Mouse (Mus musculus): ENCODE measurements at regions not wholly inside any gene's neighbourhood (a gene's known extent, or its start where the extent isn't known, plus 50 kb on each side); places are given as distances from the start of the nearest gene placed in this dataset.

DNA sequence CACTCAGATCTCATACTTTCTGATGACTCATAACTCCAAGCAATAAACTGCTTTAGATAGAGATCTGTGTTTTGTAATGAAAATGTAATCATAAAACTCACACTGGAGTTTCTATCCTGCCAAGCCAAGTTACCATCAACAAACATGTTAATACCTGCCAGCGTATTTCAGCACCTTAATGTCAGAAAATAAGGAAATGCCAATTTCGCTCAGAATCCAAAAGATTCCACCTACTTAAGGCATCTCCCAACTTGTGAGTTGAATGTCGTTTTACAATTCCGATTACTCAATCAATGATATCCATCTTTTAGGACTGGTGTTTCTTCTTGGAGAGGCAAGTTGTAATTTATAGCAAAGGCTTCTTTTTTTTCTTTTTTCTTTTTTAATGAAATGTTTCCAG, 850.5 kb downstream of the Epha4 start:
- no peak for DNase-seq (ENCODE audit: low spot score)

DNA sequence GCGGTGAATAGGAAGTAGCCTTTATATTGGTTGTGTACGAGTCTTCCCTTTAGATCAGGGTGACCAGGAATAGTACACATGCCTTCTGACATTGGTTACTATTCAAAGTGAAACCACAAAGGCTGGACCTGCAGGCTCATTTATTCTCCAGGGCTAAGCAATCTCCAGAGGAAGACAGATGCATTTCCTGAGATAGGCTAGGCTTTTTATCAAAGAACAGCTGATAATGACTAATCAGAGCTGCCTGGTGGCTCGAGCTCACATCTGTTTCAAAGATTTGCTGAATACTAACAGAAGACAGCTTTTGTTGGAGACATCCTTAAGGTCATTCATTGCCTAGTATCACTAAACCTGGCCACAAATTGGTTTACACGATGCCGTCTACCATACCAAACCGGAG, 838.1 kb downstream of the Epha4 start:
- no peak for DNase-seq (ENCODE audit: low spot score)

DNA sequence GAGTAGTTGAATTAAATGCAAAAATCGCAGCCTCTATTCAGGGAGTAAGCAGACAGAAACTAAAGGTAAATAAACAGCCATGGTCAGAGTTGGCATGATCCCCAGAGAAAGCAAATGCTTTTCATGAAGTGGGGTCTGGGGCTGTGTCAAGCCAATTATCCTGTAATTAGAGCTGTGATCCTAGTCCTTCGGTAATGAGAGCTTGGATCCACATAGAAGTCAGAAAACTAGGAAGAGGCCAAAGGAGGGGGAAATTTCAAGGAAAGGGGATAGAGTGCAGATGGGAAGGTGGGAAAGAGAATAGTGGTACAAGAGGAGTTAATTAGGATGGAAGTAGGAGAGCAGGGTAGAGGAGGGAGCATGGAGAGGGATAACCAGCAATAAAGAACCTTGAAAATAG, 809.3 kb downstream of the Epha4 start:
- no peak for DNase-seq (ENCODE audit: low spot score)

DNA sequence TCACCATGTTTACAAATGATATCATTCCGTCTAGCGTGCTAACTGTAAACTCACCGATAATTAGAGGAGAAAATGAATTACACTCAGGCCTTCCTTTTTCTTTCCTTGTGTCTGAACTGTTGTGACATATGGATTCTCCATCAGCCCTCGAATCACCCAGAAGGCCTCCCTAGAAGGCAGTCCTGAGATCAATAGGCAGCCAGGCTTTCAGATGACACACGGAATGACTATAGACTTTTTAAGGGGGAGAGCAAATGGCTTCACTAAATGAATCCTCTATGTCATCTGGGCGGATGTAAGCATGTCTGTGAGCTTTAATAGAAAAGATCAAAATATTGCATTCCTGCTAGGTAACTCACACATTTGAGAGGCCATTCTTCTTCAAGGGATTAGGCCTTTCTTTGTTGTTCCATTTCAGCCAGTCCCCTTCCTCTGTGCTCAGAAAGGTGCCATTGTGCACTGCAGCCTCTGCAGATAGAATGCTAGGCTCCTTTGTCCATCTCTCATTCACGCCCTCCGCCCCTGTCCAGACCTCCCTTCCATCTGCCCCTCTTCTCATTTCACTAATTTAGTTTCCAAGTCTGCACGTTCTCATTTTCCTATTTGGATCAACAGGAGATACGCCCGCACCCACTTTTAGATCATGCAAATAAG, 797.1 kb downstream of the Epha4 start:
- DNase-seq (ENCODE audit: low spot score) = no peak

DNA sequence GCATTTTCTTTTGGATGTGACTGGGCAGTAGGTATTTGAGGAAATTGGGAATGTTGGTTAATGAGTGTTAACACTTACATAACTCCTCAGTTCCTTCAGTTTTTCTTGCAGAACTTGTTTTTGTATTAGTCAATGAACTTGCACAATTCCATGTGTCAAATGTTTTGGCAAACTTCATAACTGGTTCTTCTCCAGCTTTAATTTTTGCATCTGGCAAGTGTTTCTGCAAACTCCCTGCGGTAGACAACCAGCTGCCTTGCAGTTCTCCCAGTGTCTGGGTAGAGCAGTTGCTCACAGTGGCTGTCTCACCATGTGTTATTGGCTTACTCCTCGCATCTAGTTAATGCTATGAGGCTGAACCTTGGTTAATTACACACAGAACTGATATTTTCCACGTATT, 790.4 kb downstream of the Epha4 start:
- DNase-seq (ENCODE audit: low spot score) = peak; percentile 65

DNA sequence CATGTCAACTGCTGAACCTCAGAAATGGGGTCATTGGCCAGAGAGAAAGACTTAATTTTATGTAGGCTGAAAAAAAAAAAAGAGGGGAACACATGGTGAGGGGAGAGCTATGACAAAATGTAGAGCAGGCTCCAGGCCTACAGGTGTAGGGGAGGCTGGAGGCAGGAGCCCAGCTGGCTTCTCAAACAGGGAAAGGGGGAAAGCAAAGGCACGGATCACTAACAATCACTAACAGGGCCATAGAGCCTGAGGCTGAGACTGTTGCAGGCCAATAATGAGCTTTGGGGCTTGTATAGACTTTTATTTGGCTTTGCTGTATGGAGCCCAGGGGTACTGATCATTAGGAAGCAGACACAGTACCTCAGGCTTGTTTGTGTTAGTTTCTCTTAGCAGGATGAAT, 777.9 kb downstream of the Epha4 start:
- DNase-seq (ENCODE audit: low spot score) = no peak

DNA sequence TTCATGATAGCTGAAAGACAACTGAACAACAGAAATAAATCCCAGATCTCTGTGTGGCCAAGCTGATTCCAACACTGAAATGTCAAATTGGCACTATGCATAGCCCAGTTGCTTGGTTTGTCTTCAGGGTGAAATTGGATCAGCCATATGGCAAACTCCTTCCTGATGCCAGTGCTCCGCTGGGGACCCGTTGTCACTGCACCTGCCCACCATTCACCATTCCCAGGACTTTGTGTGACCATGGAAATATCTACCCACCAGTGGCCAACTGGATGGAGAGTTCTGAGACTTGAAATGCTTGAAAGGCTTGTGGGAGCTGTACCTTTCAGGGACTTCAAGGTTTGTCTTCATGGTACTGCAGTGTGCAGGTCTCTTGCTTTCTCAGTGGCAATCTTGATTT, 777.2 kb downstream of the Epha4 start:
- no peak for DNase-seq (ENCODE audit: low spot score)

DNA sequence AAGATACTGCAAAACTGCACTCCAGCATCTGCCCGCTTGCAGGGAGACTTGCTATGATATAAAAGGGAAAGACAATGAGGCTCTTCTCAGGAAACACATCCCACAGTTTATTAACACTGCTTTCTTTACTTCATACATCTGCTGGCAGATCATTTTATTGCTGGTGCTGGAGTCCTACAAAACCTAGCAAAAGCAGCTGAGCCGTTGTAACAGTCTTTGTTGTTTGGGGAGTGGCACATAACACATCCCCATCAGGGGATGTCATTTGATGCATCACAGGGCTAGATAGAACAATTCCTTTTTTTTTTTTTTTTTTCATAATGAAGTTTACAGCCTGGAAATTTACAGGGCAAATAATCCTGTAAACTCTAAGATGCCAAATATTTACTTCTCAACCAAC, 742.2 kb downstream of the Epha4 start:
- no peak for DNase-seq (ENCODE audit: low spot score)

DNA sequence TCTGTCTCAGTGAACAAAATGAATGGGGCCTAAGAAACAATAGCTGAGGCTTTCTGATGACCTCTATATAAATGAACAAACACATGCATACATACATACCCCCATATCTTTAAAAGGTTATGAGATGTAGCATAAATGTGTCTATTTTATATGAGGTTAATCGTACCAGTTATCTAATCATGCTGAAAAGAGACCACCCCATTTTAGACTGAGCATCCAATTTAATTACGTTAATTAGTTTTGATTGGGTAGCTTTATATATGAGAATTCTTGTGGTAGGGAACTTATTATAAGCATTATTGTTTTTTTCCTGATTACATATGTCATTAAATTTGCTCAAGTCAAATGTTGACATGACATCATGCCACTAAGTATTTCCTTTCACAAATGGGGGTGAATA, 728.0 kb downstream of the Epha4 start:
- DNase-seq (ENCODE audit: low spot score) = no peak

DNA sequence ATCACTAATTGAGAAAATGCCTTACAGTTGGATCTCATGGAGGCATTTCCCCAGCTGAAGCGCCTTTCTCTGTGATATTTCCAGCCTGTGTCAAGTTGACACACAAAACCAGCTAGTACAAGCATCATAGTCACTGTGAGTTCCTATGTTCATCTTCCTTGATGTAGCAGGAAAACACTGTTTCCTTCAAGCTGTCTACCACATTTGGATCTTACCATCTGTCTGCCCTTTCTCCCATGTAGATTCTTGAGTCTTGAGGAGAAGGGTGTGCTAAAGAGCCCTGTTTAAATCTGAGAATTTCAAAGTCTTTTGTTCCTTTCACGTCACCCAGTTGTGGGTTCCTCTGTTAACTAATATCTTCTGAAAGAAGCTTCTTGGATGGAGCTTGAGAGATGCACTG, 721.5 kb downstream of the Epha4 start:
- DNase-seq (ENCODE audit: low spot score) = no peak

DNA sequence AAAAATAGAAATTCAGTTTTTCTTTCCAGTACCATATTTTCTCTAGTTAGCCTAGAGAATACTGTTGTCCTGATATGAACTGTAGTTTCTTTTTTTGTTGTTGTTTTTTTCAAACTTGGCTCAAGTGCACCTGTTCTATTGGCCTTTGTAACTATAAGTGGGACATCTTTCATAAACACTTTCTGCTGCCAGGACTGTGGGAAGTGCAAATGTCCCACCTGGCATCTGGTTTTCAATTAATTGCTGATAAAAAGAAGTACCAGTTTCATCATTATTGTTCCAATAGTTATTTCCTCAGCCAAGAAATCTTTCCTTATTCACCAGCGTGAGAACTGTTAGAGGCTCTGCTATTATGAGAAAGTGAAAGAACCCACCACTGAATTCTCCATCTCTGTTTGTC, 695.0 kb downstream of the Epha4 start:
- no peak for DNase-seq (ENCODE audit: low spot score)

DNA sequence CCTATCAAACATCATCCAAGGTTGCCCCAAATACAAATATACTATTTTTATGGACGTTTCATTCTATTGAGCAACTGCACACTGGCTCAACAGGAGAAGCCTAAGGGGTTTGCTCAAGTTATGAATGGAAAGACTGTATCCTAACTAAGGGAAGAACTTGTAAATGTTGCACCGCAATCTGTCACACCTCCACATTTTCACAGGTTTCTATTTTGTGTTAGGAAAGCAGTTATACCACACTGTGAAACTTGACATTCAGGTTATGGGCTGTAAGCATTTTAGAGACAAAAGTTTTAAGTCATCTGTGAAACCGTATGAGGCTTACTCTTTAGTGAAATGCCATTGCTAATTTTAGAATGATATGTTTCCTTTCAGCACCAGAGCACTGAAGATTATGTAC, 693.3 kb downstream of the Epha4 start:
- DNase-seq (ENCODE audit: low spot score) = no peak

DNA sequence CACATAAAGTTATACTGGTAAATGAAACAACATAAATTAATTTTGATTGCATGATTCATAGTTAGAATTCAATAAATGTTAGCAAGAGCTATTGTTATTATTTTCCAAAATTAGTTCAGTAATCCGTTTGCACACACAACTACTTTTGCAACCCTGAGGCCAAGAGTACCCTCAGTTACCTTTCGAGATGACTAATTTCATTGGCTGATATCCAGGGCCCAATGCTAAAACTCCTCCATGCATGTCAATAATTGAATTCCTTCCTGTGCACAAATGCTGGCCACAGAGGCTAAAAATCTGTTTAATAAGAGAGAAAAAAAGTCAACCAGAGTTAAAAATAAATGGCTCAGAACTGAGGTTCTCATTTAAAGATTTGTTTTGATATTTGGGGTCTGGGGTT, 685.2 kb downstream of the Epha4 start:
- DNase-seq (ENCODE audit: low spot score) = no peak

DNA sequence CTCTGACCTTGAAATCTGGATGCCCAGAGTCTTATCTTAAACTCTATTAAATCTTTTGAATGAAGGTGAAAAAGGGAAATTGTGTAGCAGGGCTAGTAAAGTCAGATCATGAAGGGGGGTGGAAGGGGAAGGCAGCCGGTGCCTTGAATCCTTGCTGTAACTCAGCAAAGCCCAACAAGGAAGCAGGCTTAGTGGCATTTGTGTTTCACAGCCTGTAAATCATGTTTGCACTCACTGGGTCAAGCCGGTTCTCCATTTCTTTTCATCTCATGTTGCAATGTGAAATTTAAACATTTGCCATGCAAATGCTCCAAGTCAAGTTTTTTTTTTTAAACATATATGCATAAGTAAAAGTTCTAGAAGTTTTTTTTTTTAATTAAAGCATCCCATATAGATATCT, 682.6 kb downstream of the Epha4 start:
- DNase-seq (ENCODE audit: low spot score) = no peak

DNA sequence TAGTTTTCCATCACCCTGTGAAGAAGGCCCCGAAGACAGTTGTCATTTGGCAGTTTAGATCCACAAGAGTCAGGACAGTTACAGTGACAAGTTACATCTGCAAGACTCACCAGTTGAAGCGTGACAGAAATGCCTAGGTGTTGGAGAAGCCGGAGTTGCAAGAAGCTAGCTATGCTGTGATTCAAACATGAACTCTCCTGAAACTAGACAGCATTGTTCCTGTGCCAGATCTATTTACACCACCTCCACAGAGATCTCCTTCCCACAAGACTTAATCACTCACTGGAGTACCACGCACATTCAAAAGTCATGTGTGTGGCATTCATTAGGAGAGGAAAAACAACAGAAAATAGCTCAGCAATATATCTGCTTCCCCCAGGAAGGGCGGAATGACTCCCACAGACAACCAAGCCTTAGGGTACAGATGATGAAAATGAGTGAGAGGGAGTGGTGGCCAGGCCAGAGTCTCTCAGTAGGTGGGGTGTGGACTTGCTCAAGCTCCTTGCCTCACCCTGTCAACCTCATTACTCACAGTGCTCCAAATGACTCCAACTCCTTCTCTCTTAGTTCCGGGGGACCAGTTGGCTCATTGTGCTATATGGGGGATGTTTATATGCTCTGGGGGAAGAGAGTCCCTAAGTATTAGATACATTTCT, 679.7 kb downstream of the Epha4 start:
- no peak for DNase-seq (ENCODE audit: low spot score)

DNA sequence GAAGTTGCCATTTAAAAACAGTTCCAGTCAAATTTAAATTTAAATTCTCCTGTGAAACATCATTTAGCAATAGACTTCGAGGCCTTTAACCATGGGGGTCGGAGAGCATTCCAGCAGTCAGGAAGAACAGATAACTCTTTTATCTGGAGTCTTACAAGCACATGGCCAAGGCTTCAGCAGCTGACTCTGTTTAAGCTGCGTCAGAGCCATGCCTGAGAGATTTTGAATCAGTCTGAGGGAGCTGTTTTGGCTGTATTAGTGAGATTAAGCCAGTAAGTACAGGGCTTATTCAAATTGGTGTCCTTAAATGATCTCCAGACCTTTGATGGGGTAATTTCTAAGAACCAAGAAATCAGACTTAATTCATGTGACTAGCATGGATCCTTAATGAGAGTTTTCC, 665.5 kb downstream of the Epha4 start:
- no peak for DNase-seq (ENCODE audit: low spot score)

DNA sequence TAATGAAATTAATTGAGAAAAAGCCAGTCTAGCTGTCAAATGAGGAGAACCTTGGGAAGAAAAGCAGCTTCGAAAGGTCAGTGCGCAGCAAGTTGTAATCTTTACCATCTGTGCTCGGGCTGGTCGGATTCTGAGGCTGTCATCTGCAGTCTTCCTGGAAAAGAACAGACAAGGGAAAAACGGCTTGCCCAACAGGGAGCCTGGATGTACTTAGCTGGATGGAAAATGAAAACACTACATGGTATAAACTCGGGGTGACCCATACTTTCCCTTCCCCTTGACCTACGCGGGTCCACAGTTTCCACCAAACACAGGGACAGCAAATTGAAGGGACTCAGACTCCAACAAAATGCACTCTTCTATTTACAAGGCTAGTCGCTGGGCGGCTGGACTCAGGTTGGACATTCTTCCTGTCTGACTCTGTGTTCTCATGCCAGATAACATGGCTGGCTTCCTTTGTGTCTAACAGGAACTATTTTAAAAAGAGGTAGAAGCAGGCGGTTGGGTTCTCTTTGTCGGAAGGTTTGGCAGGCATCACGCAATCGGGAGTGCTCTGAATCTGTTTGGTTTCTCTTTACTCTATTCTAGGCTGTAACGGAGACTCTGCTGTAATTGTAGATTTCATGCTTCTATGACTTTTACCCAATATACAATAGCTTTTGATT, 648.5 kb downstream of the Epha4 start:
- no peak for DNase-seq (ENCODE audit: low spot score)

DNA sequence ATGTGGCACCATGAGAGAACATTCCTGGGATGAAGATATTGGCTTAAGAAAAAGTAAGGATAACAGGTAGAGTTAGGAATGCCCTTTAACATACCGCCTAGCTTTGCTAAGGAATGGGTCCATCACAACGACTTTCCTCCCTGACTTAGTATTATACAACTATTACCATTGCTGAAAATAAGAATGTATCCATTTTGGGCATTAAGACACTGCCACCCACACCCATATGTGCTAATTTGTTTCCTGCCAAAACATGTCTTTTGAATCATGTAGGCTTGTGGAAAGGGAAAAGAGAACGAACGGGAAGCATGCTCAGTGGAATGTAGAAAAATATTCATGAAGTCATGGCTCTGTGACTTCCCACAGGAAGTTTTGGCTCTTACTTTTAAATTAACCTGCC, 641.7 kb downstream of the Epha4 start:
- DNase-seq (ENCODE audit: low spot score) = no peak

DNA sequence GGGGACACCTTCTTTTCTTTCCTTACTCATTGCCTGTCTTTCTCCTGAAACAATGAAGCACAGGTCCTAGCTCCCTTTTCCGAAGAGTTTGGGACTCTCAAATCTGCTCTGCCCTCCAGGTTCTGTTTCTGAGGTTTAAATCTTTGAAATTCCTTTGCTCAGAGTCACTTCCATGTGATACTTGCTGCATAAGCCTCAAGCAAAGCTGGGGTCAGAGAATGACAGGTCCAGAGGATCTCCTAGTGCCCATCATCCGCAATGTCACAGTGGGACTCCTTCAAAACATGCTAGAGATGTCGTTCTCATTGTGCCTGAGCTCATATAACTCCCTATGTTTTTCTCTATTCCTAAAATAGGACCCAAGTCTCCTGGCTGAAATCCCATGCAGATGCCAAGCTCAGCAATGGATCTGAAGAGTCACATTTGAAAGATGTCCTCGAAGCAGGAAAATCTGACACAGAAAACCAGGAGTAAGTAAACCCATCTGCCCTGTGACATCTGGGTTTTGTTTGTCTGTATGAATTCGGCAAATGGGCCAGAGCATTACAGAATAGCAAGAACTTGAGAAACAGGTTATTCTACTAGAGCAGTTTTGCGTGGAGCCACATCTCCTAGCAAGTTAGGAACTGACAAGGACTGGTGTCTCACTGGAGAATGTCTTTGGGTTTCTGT, 634.6 kb downstream of the Epha4 start:
- DNase-seq (ENCODE audit: low spot score) = no peak

DNA sequence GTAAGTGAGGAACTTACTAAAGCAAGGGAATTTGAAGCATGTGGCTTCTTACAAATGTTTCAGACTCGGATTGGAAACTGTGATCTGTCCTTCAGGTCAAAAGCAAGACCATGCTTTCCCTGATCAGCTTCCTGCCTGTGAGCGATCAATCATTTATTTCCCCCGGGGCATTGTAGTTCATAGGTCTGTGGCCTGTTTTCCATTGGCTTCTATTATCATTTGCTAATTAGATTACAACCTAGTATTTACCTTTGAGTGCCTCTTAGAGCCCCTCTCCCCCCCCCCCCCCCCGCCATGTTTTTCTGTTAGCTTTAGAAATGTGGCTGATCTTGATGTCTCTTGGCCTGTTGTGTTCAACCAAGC, 634.1 kb downstream of the Epha4 start:
- no peak for DNase-seq (ENCODE audit: low spot score)

DNA sequence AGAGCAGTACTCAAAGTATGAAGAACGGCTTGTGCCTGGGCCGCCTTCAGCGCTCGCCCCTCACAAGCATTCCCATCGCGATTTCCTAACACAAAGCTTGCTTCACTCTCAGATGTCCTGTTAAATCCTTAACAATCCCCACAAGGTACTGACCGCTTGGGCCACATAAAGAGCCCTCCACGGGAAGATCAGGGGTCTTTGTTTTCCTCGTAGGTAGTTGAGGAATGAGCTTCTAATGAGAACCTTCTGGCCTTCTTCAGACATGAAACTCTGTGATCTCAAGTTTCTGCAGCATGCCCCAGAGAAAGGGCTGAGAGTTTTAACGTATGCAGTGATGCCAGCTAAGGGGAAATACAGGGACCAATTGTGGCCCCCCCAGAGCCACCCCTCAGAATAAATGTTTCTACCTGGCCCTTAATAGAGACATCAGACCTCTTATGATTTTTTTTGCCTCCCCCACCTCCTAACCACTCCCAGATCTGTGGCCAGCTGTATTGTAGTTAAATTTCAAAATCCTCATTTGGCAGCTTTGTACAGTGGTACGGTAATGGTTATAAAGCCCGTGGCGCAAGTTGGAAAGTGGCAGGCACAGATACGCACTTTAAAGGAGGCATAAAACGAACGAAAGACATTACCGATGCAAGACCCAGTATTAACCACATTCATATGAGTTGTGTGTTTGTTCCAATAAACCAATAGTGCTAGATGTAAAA, 618.6 kb downstream of the Epha4 start:
- DNase-seq (ENCODE audit: low spot score) = no peak

DNA sequence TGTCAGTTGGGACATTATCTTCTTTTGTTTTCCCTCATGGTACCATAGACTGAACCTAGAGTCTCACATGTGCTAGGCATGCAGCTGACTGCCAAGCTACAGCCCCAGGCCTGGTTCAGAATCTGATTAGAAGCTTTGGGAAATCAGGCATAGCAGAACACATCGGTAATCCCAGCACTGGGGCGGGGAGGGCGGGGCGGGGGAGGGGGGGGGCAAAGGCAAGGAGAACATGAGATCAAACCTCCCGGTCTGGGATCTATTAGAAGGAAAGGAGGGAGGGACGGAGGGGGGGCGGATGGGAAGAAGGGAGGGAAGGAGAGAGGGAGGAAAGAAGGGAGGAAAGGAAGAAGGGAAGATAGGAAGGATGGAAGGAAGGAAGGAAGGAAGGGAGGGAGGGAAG, 617.5 kb downstream of the Epha4 start:
- DNase-seq (ENCODE audit: low spot score) = no peak

DNA sequence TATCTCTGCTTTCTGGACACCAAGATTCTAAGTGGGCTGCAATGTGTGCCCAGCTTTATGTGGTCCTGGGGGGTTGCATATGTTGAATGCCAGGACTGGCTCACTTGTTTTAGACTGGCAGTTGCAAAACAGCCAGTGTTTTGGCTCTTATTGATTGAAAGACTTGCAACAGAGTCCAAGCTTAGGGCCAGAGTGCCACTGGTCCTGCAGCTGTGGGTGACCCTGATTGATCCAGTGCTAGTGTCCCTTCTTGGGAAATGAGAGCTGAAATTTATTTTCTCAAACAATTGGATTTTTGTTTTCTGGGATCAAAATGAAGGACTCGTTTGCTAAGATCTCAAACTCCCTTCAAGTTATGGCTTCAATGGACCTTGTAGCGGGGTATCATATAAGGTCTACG, 603.4 kb downstream of the Epha4 start:
- DNase-seq (ENCODE audit: low spot score) = no peak
